Mouse (Mus musculus) frontal cortex, postnatal 10 days (tissue): Measurements from ENCODE around the gene Usp7.
"Not testable (repeated sequence)": the region's sequence is repeated elsewhere in the genome, so short reads cannot be mapped to it uniquely, and the experiment has no call there.

Source experiments
- DNase-seq, 2 experiments: peaks; one replicate each; pipeline ENCODE4 v3.0.0; 2022; ENCODE audit warnings: low spot score in 2 of 2, mixed read lengths in 1 of 2

The Usp7 gene

DNA sequence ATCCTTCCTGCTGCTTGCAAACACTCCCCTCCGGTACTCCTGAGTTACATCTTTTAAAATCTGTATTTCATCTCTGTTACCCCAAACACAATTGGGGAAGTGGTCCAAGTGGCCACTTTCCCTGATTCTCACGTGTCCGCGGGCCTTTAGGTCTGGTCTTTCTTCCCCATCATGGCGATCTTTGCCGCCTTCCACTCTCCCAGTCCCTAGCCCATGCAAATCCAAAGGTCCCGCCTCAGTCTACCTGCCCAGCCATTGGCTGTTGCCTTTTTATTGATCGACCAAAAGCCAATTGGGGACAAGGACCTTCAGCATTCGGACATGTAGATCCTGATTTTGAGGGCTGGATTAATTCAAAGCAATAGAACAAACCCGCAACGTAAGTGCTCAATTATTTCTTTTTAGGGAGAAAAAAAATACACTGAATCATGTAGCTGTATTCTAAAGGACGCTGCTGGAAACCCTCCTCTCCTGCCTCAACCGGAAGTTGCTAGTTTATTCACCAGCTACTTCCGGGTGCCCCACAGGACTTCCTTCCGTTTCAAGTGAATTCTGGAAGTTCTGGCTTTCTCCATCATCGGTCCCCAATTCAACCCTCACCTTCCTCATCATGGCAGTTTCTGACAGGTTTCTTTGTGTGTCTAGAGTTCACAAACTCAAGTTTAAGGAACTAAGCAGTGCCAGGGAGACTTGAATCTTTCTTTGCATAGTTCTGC lies 8.8 kb downstream of the Usp7 start:
- no peak for DNase-seq

DNA sequence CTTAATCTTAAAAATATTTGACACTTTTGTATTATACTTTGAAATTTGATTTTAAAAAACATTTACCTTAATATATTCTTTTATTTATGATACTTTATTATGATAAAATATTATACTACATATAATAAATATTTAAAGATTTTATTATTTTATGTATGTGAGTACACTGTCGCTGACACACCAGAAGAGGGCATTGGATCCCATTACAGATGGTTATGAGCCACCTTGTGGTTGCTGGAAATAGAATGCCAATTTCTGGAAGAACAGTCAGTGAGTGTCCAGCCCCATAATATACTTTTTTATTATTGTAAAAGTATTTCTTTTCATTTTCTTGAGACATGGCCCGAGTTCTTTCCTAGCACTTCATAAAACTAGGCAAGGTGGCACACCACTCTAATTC lies 10.4 kb downstream of the Usp7 start:
- no peak for DNase-seq

DNA sequence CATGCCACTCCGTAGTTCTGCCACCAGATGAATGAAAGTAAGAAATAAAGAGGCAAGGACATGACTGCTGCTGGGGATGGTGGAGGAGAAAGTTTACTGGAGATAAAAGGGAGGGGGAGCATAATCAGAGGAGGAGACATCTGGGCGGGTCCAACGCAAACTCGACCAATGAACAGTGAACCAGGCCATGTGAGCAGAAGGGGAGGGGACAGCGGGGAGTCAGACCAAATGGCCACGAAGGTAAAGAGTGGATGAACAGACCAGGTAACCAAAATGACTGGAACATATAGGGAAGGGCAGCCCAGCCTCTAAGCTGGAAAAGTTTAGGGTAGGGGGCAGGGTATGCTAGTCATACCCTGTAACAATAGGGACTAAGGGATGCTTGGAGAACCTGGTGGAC lies 10.9 kb downstream of the Usp7 start:
- no peak for DNase-seq

DNA sequence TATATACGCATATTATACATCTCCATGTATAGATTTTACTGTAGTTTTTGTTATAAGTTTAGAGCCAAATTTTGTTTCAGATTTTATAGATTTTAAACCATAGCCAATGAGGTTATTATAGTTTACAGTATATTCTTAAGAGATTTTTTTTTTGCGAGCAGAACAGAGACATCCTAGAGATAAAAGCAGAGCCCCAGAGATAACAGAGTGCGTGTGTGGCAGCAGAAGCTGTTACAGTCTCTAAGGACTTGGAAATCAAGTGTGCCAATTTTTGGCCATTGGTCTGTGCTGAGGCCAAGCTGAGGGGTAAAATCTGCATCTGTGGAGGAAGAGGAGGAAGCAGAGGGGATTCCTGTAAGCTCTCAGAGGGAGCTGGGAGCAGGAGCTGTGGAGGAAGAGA lies 11.9 kb downstream of the Usp7 start:
- no peak for DNase-seq

DNA sequence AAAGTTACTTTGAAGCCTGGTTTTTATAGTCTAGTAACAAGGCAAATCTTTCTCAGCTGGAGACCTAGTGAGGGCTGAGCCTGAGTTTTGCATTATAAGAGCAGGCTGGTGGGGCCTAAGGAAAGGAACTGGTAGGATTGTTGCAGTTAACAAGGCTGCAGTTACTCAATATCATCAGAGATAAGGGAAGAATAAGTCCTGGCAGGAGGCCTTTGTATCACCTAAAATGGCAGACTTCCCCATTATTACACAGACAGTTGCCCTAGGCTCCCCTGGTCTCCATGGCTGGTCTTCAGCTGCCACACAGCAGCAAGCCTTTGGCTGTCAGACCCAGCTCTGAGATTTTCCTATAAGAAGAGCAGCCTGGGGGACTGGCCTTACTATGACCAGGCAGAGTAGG lies 13.4 kb downstream of the Usp7 start:
- no peak for DNase-seq

DNA sequence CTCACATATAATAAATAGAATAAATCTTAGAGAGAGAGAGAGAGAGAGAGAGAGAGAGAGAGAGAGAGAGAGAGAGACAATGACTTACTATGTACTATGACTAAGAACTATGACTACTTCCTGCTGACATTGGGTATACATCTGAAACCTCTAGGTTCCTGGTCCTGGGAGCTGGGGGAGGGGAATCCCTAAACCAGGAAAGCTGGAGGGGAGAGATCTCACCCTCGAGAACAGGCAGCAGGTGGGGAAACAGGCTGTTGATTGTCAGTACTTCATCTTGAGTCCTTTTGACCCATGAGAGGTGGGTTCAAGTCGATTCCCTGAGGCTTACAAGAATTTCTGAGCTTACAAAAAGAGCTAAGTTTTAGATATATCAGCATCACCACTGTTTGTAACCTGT lies 14.9 kb downstream of the Usp7 start:
- DNase-seq: no peak

DNA sequence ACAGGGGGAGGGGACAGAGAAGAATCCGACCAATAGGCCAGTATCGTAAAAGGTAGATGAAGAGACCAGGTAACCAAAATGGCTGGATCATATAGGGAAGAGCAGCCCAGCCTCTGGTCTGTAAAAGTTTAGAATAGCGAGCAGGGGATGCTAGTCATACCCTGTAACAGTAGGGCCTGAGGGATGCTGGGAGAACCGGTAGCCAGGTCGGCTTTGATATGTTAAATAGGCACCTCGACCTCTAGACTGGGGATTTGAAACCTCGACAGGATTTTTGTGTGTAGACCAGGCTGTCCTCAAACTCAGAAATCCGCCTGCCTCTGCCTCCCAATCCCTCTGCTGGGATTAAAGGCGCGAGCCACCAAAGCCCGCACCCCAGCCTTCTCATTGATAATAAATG lies 15.5 kb downstream of the Usp7 start:
- DNase-seq: no peak

DNA sequence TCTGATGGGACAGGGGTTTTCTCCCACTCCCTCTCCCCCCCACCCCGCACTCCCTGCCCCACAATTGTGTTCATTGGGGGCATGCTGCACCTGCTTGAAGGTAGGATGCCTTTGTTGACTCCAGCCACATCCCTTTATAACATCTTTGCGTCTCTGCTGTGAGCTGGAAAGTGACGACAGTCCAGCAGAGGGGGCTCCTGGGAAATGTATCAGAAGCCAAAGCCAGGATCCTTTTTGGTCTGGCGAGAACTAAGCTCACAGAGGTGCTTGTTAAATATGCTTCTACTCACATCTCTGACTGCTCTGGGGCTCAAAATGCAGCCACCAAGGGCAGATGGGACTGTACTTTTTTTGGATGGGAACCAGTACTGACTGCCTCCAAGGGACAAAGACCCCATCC lies 21.0 kb downstream of the Usp7 start:
- no peak for DNase-seq

DNA sequence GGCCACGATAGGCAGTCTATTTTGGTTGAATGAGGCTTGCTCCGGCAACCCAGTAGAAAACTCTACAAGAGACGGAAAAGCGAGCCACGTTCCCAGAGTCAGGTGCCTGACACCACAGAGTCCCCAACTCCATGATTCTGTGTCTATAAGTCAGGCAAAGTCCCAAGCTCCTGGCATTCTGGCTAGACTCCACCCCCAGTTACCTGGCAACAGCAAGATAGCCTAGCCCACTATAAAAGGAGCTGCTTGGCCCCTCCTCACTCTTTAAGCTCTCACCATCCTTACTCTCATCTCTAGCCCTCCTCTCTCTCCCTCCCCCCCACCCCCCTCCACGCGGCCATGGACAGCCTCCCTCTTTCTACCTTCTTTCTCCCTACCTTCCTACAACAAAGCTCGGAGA lies 21.8 kb downstream of the Usp7 start:
- DNase-seq: not testable (repeated sequence)

DNA sequence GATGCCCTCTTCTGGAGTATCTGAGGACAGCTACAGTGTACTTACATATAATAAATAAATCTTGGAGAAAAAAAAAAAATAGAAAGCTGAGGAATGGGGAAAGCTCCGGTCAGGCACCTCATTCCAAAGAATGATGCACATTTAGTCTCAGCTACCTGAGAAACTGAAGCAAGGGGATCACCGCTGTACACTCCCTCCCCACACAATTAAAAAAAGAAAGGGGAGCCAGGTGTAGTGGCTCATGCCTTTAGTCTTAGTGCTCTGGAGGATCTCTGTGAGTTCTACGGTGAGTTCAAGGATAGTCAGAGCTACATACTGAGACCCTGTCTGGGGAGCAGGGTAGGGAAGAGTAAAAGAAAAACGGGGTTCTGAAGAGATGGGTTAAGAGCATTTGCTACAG lies 22.6 kb downstream of the Usp7 start:
- DNase-seq: no peak

DNA sequence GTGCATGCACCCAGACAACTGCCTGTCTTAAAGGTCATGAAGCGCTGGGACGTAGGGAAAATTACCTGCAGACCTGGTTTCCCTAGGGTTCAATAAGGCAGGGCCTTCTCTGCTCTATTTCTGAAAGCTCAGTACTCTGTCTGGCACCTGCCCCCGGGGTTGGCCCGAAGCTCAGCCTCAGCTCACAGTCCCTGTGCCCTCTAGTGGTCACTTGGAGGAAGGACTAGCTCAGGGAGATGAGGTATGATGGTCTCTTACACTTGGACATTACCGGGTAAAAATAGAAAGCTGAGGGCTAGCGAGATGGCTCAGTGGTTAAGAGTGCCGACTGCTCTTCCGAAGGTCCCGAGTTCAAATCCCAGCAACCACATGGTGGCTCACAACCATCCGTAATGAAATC lies 23.0 kb downstream of the Usp7 start:
- DNase-seq: peak in 1 of 2 experiments; percentile 56

DNA sequence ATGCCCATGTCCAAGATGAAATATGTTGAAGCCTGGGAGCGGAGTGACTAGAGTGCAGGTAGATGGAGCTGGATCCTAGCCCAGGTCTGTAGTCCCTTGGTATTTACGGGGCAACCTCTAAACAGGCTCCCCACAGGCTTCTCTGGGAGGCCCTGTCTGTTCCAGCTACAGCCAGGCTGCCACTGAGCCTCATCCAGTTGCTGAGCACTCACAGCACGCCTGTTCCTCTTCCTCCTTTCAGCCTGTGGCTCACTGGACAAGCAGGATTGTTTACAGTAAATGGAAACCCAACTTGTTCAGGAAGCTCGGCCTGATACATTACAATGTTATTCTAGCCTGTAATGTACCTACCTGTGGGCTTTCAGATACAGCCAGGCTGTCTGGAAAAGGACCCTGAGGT lies 23.5 kb downstream of the Usp7 start:
- DNase-seq: no peak

DNA sequence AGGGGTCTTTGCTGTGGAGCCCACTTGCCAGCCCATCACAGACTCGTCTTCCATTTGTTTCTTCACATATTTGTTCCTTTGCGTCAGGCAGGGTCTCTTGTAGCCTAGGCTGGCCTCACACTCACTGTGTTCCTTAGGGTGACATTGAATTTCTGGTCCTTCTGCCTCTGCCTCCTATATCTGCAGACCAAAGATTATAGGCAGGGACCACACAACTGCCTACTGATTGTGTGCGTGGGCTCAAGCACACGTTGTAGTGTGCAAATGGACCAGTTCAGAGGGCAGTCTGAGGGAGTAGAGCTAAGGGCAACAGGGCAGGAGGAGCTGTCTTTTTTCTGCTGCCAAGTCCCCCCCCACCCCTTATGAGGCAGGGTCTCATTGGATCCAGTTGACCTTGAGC lies 24.0 kb downstream of the Usp7 start:
- no peak for DNase-seq

DNA sequence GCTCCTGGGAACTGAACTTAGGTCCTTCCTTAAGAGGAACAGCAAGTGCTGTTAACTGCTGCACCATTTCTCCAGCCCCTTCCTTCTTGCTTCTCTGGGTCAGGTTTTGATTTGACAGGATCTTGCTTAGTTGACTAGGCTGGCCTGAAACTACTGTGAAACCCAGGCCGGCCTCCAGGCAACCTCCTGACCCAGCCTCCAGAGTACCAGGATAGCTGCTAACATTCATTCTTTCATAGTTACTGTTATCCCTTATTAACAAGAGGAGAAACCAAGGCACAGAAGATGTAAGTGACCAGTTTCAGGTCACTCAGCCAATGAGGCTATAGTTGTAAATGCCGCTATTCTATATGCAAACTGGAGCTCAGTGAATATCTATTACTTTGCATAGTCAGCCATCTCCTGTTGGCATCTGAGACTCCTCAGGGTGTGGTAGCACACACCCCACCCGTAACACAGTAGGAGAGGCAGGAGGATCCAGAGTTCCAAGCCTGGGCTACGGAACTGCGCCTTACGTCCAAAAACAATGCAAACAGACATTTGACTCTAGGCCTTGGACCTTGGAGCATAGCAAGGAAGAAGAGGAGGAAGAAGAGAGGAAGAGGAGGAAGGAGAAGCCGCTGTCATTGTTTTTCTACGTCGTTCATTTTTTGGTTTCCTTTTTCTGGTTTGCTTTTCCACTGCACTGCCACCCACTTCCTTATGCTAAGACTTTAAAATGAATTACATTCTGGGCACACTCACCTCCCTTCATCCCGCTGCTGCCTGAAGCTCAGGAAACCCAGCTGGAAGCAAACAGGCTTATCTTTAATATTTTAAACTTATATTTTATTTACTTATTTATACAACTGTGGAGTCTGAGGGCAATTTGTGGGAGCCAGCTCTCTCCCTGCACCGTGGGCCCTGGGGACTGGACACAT lies 24.7 kb downstream of the Usp7 start:
- no peak for DNase-seq

DNA sequence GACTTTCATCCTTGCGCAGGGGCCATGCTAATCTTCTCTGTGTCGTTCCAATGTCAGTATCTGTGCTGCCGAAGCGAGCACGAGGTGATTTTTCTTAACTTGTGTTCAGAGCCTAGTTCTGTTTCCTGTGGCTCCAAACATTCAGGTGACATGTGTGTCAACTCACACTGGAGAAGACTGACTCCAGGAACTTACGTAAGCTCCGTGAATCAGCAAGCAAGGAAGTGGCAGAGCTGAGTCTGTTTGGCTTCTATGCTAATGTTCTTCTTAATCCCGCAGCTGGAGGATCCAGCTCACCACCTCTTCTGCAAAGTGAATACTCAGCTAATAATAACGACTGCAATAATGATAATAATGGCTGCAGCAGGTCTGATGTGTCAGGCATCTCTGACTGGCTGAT lies 25.9 kb downstream of the Usp7 start:
- no peak for DNase-seq

DNA sequence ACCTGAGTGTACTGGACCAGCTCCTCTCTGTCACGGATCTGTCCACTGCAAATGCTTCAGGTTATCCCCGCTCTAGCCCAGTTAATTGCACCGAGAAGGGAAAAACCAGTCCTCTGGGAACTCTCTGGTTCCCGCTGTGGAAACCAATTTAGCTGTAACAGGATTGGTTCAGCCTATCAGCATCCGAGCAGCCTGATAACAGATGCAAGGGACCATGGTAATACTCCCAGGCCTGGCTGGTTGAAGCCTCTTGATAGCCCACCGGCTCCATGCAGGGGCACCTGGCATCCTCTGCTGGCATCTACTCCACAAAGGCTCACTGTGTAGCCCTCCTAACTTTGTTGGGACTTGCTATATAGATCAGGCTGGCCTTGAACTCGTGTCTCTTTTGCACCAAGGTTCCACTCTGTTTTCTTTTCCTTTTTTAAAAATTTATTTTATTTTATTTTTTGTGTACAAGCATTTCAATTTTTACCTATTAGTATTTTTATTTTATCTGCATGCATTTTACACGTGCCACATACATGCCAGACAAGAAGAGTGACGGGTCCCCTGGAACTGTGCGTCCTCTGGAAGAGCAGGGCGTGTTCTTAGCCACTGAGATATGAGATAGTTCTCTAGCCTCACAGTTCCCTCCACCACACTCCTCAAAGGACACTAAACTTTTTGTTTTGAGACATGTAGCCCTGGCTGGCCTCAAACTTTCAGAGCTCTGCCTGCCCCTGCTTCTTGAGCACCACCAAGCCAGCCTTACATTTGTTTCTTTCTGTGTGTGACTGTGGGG lies 27.8 kb downstream of the Usp7 start:
- no peak for DNase-seq

DNA sequence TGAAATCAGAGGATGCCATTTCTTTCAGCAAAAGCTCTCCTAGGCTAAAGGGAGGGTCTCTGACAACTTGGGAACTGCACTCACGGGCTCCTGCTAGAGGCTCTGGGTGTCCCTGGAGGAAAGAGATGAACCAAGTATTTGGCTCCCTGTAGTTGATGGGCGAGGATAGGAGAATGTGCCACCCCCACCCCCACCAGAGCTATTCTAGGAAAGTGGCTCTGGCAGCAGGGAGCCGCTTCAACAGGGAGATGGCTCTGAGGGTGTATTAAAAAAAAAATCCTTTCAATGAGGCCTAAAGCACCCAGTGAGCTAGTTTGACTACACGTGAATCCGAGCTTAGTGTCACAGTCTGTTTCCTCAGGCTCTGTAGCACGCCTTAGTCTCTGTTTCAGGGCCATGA lies 29.1 kb downstream of the Usp7 start:
- peak; percentile 36 to 53 for DNase-seq

DNA sequence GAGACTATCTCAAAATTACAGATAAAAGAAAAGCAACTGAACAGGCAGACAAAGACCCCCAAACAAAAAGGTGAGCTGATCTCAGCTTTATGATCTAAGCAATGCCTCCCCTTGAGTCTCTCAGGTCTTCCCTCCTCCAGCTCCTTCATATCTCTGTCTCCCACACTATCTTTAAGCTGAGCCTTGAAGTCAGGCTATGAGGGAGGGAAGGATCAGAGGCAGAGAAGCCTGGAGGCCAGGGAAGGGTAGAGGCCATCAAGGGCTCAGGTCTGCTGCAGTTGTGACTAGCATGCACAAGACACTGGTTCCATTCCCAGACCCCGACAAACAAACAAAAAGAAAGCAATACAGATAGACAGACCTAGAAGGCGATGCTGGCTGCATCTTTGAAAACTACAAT lies 30.2 kb downstream of the Usp7 start:
- no peak for DNase-seq

DNA sequence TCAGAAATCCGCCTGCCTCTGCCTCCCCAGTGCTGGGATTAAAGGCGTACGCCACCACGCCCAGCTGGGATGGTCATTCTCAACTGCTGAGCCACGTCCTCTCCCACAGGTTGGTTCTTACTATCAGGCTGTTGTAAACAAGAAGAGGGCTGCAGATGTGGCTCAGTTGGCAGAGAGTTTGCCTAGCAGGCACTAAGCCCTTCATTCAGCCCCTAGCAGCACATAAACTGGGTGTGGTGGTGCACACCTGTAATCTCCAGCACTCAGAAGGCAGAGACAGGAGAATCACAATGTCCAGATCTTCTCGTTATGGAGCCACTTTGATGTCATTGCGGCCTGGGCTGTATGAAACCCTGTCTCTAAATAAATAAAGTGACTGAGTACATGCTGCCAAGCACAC lies 31.1 kb downstream of the Usp7 start:
- DNase-seq: no peak

DNA sequence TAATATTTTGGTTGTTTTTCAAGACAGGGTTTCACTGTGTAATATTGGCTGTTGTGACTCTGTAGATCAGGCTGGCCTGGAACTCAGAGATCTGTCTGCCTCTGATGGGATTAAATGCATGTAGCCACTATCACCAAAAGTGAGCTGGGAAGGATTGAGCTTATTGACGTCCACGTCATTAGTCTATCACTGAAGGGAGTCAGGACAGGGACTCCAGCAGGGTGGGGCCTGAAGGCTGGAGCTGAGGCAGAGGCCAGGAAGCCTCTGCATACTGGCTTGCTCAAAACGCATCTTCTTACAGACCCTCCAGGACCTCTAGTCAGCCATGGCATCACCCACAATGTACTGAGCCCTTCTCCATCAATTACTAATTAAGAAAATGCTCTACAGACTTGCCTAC lies 33.1 kb downstream of the Usp7 start:
- DNase-seq: no peak

DNA sequence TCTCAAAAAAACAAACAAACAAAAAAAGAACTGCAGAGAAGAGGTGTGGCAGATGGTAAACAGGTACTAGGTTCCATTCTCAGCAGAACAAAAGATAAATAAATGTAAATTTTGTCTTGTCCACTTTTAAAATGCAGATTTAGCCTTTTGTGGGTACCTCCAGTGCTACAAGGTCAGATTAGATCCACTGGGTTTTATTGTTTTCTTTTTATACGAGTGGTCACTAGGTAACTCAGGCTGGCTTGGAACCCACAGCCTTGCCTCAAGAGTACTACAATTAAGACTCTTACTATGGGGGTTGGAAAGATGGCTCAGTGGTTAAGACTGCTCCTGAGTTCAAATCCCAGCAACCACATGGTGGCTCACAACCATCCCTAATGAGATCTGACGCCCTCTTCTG lies 33.9 kb downstream of the Usp7 start:
- DNase-seq: no peak

DNA sequence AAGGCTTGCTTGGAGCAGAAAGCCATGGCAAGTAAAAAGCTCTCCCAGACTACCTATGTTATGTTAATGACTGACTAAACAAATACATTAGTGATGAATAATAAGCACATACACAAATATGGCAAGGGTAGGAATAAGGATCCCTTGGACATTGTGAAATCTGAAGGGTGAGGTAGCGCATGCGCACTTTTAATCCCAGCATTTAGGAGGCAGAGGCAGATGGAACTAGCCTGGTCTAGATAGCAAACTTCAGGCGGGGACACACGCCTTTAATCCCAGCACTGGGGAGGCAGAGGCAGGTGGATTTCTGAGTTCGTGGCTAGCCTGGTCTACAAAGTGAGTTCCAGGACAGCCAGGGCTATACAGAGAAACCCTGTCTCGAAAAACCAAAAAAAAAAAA lies 34.5 kb downstream of the Usp7 start:
- DNase-seq: not testable (repeated sequence)

DNA sequence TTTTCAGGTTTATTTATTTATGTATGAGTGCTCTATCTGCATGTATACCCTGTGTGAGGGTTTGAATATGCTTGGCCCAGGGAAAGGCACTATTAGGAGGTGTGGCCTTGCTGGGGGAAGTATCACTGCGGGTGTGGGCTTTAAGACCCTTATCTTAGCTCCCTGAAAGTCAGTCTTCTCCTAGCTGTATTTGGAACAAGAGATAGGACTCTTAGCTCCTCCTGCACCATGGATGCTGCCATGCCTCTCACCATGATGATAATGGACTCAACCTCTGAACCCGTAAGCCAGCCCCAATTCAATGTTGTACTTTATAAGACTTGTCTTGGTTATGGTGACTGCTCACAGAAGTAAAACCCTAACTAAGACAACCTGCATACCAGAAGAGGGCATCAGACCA lies 39.8 kb downstream of the Usp7 start:
- no peak for DNase-seq
